Mouse (Mus musculus) T-helper 2 cell (primary cell): ENCODE measurements around the gene Raver1.

Experiments used
- in situ Hi-C: fragments of 300-600 bp; cut with MboI, MseI; formaldehyde crosslinking; loops from one replicate; pipeline ENCODE4 v1.15.1; 2025; ENCODE audit warnings: high pct_unique_total_duplicates

Raver1 gene

GRCm38 (mm10) chr9:21025258-21025810 lies 66.5 kb downstream of the Raver1 start:
- in situ Hi-C loops: loop anchor here (5.0 kb wide), 1 partner anchor 117 kb away; no protein-coding TSS in a partner anchor
